Mouse (Mus musculus) heart, adult 2 months (tissue): ENCODE data around the gene Dop1b. TPM values are rescaled to one million over a fixed set of nuclear protein-coding genes. Genes with fewer than 3 reads are reported as not detected.
"Not testable (repeated sequence)": the region's sequence is repeated elsewhere in the genome, so short reads cannot be mapped to it uniquely, and the experiment has no call there.

Experiments
- DNase-seq, 2 experiments: peaks; one replicate each; pipeline ENCODE4 v3.0.0; 2021
- H3K27ac ChIP-seq: fragments of 200-600 bp; 2 replicates; pipeline ENCODE4 v1.8.1; 2022
- H3K27me3 ChIP-seq: fragments of 200-500 bp; 2 replicates; pipeline ENCODE4 v1.6.1; 2012; ENCODE audit warnings: mild to moderate bottlenecking, low read length, inconsistent platforms, mixed read lengths; ENCODE audit not compliant: control insufficient read depth, insufficient read depth
- H3K36me3 ChIP-seq: fragments of 200-500 bp; 2 replicates; pipeline ENCODE4 v1.6.1; 2012; ENCODE audit warnings: low read length, inconsistent platforms; ENCODE audit not compliant: control insufficient read depth, insufficient read depth
- H3K4me1 ChIP-seq: fragments of 200-500 bp; 2 replicates; pipeline ENCODE4 v1.6.1; 2011; ENCODE audit warnings: low read length; ENCODE audit not compliant: control insufficient read depth, insufficient read depth
- H3K4me3 ChIP-seq: fragments of 200-600 bp; 2 replicates; pipeline ENCODE4 v1.8.1; 2022
- H3K79me2 ChIP-seq: fragments of 200-500 bp; replicated peaks from 2 replicates; pipeline ENCODE4 v1.6.1; 2012; ENCODE audit warnings: mild to moderate bottlenecking, inconsistent platforms, low read length, moderate library complexity, mixed read lengths; ENCODE audit not compliant: control insufficient read depth, insufficient read depth
- H3K9ac ChIP-seq: fragments of 200-500 bp; 2 replicates; pipeline ENCODE4 v1.6.1; 2012; ENCODE audit warnings: low read depth, mild to moderate bottlenecking, control low read depth, inconsistent platforms, low read length, mixed read lengths
- CTCF ChIP-seq: fragments of 200-600 bp; IDR thresholded peaks from 2 replicates; pipeline ENCODE4 v1.8.1; 2022; ENCODE audit warnings: antibody characterized with exemption, mild to moderate bottlenecking, moderate library complexity
- EP300 ChIP-seq: fragments of 200-500 bp; IDR thresholded peaks from 2 replicates; pipeline ENCODE4 v1.6.1; 2011; ENCODE audit warnings: low read depth, low read length, control low read depth; ENCODE audit not compliant: insufficient read depth
- POLR2A ChIP-seq: fragments of 200-500 bp; IDR thresholded peaks from 2 replicates; pipeline ENCODE4 v1.6.1; 2011; ENCODE audit warnings: mild to moderate bottlenecking, low read depth, low read length, control low read depth; ENCODE audit not compliant: insufficient read depth
- WGBS: fragments of 180-500 bp; shearing (Covaris S2); methylation state at CpG from one replicate; pipeline ENCODE4 v1.1.7; 2018; 5-methylcytosine and 5-hydroxymethylcytosine counted together
- intact Hi-C: fragments of 180-260 bp; cut with DNase I; formaldehyde crosslinking; loops from one replicate; pipeline ENCODE4 v1.15.1; 2025
- polyA plus RNA-seq: library from polyadenylated mRNA; depleted of rRNA; stranded (reverse); fragments of >200 nt; gene quantifications from 2 replicates; pipeline ENCODE4 v1.2.3, GENCODE M21; 2012
- total RNA-seq, 2 experiments: library from RNA; stranded (reverse); gene quantifications; 2 replicates each; pipeline ENCODE4 v1.2.3; 2021

The Dop1b gene
- total and polyA plus RNA-seq, 3 experiments = 15.5 to 17.6 (median 15.7) TPM

DNA sequence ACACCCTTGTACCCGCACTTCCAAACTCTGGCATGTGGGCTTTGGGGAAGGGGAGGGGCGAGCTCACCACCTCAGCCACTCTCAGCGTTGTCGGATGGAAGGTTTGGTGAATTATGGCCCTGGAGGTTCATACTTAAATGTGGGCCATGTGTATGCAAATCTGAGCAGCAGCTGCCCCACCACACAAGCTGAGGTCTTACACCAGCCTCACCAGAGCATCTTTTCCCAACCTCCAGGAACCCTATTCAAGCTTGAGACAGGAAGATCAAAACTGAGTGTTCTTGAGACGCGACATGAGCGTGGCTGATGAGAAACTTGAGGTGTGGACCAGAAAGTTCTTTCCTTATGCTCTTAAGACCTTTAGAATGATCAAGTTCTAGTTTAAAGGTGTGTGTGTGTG is 27.3 kb upstream of the Dop1b start:
- H3K4me3 ChIP-seq = peak overlapping the region; percentile 68
- WGBS = 43% methylated on average over 7 of the region's 7 CpGs
- peak overlapping the region; percentile 20 for H3K9ac ChIP-seq
- H3K36me3 ChIP-seq = no peaks in the 10 kb centered on the region
- DNase-seq = no peak
- no peak for TF ChIP-seq POLR2A
- no peak for TF ChIP-seq CTCF
- no peak for TF ChIP-seq EP300
- peaks cover 3% of the 10 kb centered on the region; the same call in 1 of the 2 replicates for H3K27me3 ChIP-seq
- H3K79me2 ChIP-seq = no peaks in the 10 kb centered on the region
- intact Hi-C loops = loop anchor here (10.0 kb wide), 1 partner anchor 230 kb away; no protein-coding TSS in a partner anchor
- peaks cover 4% of the 10 kb centered on the region for H3K4me1 ChIP-seq
- no peak overlapping the region; the same call in 1 of the 2 replicates for H3K27ac ChIP-seq

- WGBS = 94% methylated on average over 3 of the region's 3 CpGs
- intact Hi-C loops = loop anchor here (10.0 kb wide), 1 partner anchor 229 kb away; no protein-coding TSS in a partner anchor
- peak; percentile 48 for TF ChIP-seq CTCF
- not testable (repeated sequence) for H3K4me3 ChIP-seq, H3K9ac ChIP-seq, H3K4me1 ChIP-seq, H3K79me2 ChIP-seq, DNase-seq, H3K27me3 ChIP-seq, H3K36me3 ChIP-seq, H3K27ac ChIP-seq
Measured at GRCm38 (mm10) chr16:93685783-93686182, 25.9 kb upstream of the Dop1b start.

DNA sequence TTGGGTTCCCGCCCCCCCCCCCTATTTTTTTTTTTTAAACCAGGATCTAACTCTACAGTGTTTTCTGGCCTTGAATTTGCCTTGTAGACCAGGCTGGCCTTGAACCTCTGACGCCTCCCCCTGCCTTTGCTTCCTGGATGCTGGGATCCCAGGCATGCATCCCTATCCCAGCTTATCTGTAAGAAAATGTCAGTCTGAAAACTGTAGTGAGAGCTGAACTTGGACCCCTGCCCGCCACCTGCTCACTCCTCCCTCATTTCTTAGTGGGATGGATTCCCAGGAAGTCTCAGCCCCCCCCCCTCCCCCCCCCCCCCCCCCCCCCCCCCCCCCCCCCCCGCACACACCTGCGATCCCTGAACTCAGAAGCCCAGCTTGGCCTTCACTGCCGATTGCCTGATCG is 25.3 kb upstream of the Dop1b start:
- Histone ChIP-seq H3K79me2 (no peaks in the 10 kb centered on the region), H3K9ac (no peak overlapping the region), H3K4me1 (peaks cover 4% of the 10 kb centered on the region), H3K4me3 (no peak overlapping the region), H3K27me3 (peaks cover 3% of the 10 kb centered on the region; the same call in 1 of the 2 replicates), H3K27ac (no peak overlapping the region), H3K36me3 (no peaks in the 10 kb centered on the region)
- intact Hi-C loops = loop anchor here (10.0 kb wide), 1 partner anchor 228 kb away; no protein-coding TSS in a partner anchor
- DNase-seq = no peak
- TF ChIP-seq POLR2A (no peak), CTCF (no peak), EP300 (no peak)
- WGBS = 61% methylated on average over 6 of the region's 7 CpGs

- Histone ChIP-seq H3K36me3 (no peaks in the 10 kb centered on the region), H3K9ac (no peak overlapping the region), H3K27me3 (peaks cover 3% of the 10 kb centered on the region; the same call in 1 of the 2 replicates), H3K4me3 (no peak overlapping the region), H3K79me2 (no peaks in the 10 kb centered on the region), H3K27ac (no peak overlapping the region), H3K4me1 (peaks cover 4% of the 10 kb centered on the region)
- 39% methylated on average over 5 of the region's 5 CpGs for WGBS
- intact Hi-C loops = loop anchor here (1.0 to 10.0 kb wide), 2 partner anchors 80 to 228 kb away; no protein-coding TSS in a partner anchor
- TF ChIP-seq POLR2A = no peak
- TF ChIP-seq CTCF = peak; percentile 74
- 0 out of 2 replicates have a peak, but pooled peaks have one; percentile 14 for TF ChIP-seq EP300
- DNase-seq = no peak
Measured at GRCm38 (mm10) chr16:93686945-93687344, 24.8 kb upstream of the Dop1b start.

GRCm38 (mm10) chr16:93691206-93691841 is 20.4 kb upstream of the Dop1b start:
- DNase-seq = no peak
- no peak overlapping the region for H3K27ac ChIP-seq
- H3K4me3 ChIP-seq = no peak overlapping the region
- no peaks in the 10 kb centered on the region for H3K79me2 ChIP-seq
- intact Hi-C loops = no loop called here
- 58% methylated on average over 6 of the region's 6 CpGs for WGBS
- H3K9ac ChIP-seq = no peak overlapping the region
- peaks cover 1% of the 10 kb centered on the region; the same call in 1 of the 2 replicates for H3K4me1 ChIP-seq
- no peaks in the 10 kb centered on the region for H3K36me3 ChIP-seq
- H3K27me3 ChIP-seq = no peaks in the 10 kb centered on the region
- no peak for TF ChIP-seq EP300

DNA sequence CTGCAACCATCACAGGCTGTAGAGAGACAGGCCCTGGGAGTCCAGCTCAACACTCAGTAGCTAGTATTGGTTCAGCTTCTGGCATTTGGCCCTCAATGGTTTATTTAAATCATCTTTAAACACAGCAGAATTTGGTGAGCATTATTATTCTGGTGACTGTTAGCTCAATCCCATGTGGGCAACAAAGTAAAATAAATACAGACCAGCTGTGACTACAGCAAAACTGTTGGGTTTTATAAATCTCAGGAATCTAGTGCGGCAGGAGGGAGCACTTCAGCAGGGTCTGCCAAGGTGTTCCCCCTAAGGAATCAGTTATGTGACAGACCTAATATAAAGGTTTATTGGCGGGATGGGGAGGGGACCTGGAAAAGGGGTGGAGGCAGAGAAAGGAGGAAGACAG is 19.0 kb upstream of the Dop1b start:
- intact Hi-C loops = no loop called here

More for the DNA sequence above, 19.0 kb upstream of the Dop1b start:
- Histone ChIP-seq H3K27ac (no peak overlapping the region), H3K36me3 (no peaks in the 10 kb centered on the region), H3K79me2 (no peaks in the 10 kb centered on the region), H3K27me3 (no peaks in the 10 kb centered on the region), H3K9ac (no peak overlapping the region), H3K4me1 (no peaks in the 10 kb centered on the region), H3K4me3 (no peak overlapping the region)
- DNase-seq = no peak
- WGBS = 73% methylated on average over 2 of the region's 2 CpGs
- TF ChIP-seq POLR2A (no peak), EP300 (no peak), CTCF (no peak)
